ENCODE assay signal across 21 mouse cellular contexts in genomic region chr12:72679635-72680034, GRCm38 (mm10). TPM values are rescaled to one million over a fixed set of nuclear protein-coding genes. Genes with fewer than 3 reads are reported as not detected.
A peak's percentile ranks its signal among the peaks of the same experiment; 100 is the strongest.
DNase-seq lines count a peak whose midpoint lies in the region; ATAC-seq and TF ChIP-seq lines count a peak whose summit lies in the region.
"Had no signal": no experiment of that assay in that cellular context is flagged by ENCODE, and none has a peak within 500 bp of the region (broad histone marks: within the 10 kb centered on the region; RNA-seq: fewer than 3 reads in every experiment).

No protein-coding gene starts in this region.

- H3K27me3 ChIP-seq in intestine, postnatal 0 days (replicated peaks; ENCODE audit: control insufficient read depth, insufficient read depth, low read length) = no peaks in the 10 kb centered on the region
- no peaks in the 10 kb centered on the region for H3K27me3 ChIP-seq in intestine, embryonic 15.5 days (replicated peaks)
- no peaks in the 10 kb centered on the region for H3K27me3 ChIP-seq in midbrain, postnatal 0 days (ENCODE audit: insufficient read depth, low read length)
- no peaks in the 10 kb centered on the region for H3K27me3 ChIP-seq in midbrain, embryonic 15.5 days (replicated peaks)
- H3K27me3 ChIP-seq in hindbrain, embryonic 10.5 days (ENCODE audit: insufficient read depth, poor library complexity, severe bottlenecking) = no peaks in the 10 kb centered on the region
- H3K27me3 ChIP-seq: heart, embryonic 13.5 days; limb, embryonic 13.5 days had no signal

- peak; percentile 31; the same call in 1 of the 2 replicates for TF ChIP-seq CTCF in intestine, postnatal 0 days (IDR thresholded peaks at IDR 0.05; ENCODE audit: low read depth)
- peak; percentile 42 for TF ChIP-seq CTCF in midbrain, postnatal 0 days (IDR thresholded peaks at IDR 0.05)

- no peak for DNase-seq in midbrain, postnatal 0 days (ENCODE audit: low spot score)
- peak; percentile 47 for DNase-seq in ZHBTc4 (ENCODE audit: low read depth, low spot score)
- no peak for DNase-seq in embryo, embryonic 9.5 days (ENCODE audit: extremely low spot score)
- no peak for DNase-seq in hindbrain, embryonic 10.5 days (ENCODE audit: low spot score)
- DNase-seq: cerebellum, adult 11-12 months; kidney, adult 11 months; kidney, postnatal 4 days had no signal

- H3K4me3 ChIP-seq in intestine, postnatal 0 days (ENCODE audit: low read depth, low read length) = no peak overlapping the region
- no peak overlapping the region for H3K4me3 ChIP-seq in intestine, embryonic 15.5 days (replicated peaks)
- no peak overlapping the region for H3K4me3 ChIP-seq in midbrain, postnatal 0 days (ENCODE audit: low read depth, low read length)
- H3K4me3 ChIP-seq in midbrain, embryonic 15.5 days = no peak overlapping the region
- H3K4me3 ChIP-seq in hindbrain, embryonic 10.5 days = no peak overlapping the region
- H3K4me3 ChIP-seq: heart, embryonic 13.5 days; limb, embryonic 13.5 days had no signal

- H3K9me3 ChIP-seq in intestine, postnatal 0 days (ENCODE audit: control insufficient read depth) = no peaks in the 10 kb centered on the region
- no peaks in the 10 kb centered on the region for H3K9me3 ChIP-seq in intestine, embryonic 15.5 days
- H3K9me3 ChIP-seq in midbrain, postnatal 0 days (ENCODE audit: low read length) = no peaks in the 10 kb centered on the region
- no peaks in the 10 kb centered on the region for H3K9me3 ChIP-seq in midbrain, embryonic 15.5 days
- no peaks in the 10 kb centered on the region for H3K9me3 ChIP-seq in hindbrain, embryonic 10.5 days
- H3K9me3 ChIP-seq: heart, embryonic 13.5 days; limb, embryonic 13.5 days had no signal

- no peak overlapping the region for H3K27ac ChIP-seq in intestine, postnatal 0 days (ENCODE audit: low read depth, low read length)
- no peak overlapping the region for H3K27ac ChIP-seq in intestine, embryonic 15.5 days
- no peak overlapping the region for H3K27ac ChIP-seq in midbrain, postnatal 0 days (ENCODE audit: low read depth, low read length)
- no peak overlapping the region for H3K27ac ChIP-seq in midbrain, embryonic 15.5 days
- no peak overlapping the region for H3K27ac ChIP-seq in hindbrain, embryonic 10.5 days
- H3K27ac ChIP-seq: heart, embryonic 13.5 days; limb, embryonic 13.5 days had no signal

- no peaks in the 10 kb centered on the region for H3K36me3 ChIP-seq in intestine, postnatal 0 days (ENCODE audit: control insufficient read depth, insufficient read depth)
- H3K36me3 ChIP-seq in intestine, embryonic 15.5 days = no peaks in the 10 kb centered on the region
- no peaks in the 10 kb centered on the region for H3K36me3 ChIP-seq in midbrain, postnatal 0 days (ENCODE audit: insufficient read depth, low read length)
- H3K36me3 ChIP-seq in midbrain, embryonic 15.5 days (replicated peaks) = no peaks in the 10 kb centered on the region
- no peaks in the 10 kb centered on the region for H3K36me3 ChIP-seq in hindbrain, embryonic 10.5 days
- H3K36me3 ChIP-seq: heart, embryonic 13.5 days; limb, embryonic 13.5 days had no signal

- H3K4me2 ChIP-seq in intestine, postnatal 0 days (replicated peaks; ENCODE audit: low read depth) = no peak overlapping the region
- no peak overlapping the region for H3K4me2 ChIP-seq in intestine, embryonic 15.5 days (replicated peaks)
- no peak overlapping the region for H3K4me2 ChIP-seq in midbrain, postnatal 0 days (ENCODE audit: low read depth, low read length, poor library complexity, severe bottlenecking)
- no peak overlapping the region for H3K4me2 ChIP-seq in midbrain, embryonic 15.5 days
- H3K4me2 ChIP-seq: heart, embryonic 13.5 days; limb, embryonic 13.5 days had no signal

- H3K4me1 ChIP-seq in intestine, postnatal 0 days (replicated peaks; ENCODE audit: control insufficient read depth, insufficient read depth, low read length) = no peaks in the 10 kb centered on the region
- H3K4me1 ChIP-seq in intestine, embryonic 15.5 days (replicated peaks) = no peaks in the 10 kb centered on the region
- no peaks in the 10 kb centered on the region for H3K4me1 ChIP-seq in midbrain, postnatal 0 days (ENCODE audit: insufficient read depth, low read length)
- H3K4me1 ChIP-seq in midbrain, embryonic 15.5 days = no peaks in the 10 kb centered on the region
- H3K4me1 ChIP-seq in hindbrain, embryonic 10.5 days (replicated peaks) = no peaks in the 10 kb centered on the region

- 70% methylated on average over 3 of the region's 3 CpGs for WGBS in intestine, postnatal 0 days
- WGBS in intestine, embryonic 15.5 days = 79% methylated on average over 3 of the region's 3 CpGs
- WGBS in midbrain, postnatal 0 days = 86% methylated on average over 3 of the region's 3 CpGs
- 78% methylated on average over 3 of the region's 3 CpGs for WGBS in midbrain, embryonic 15.5 days
- 77% methylated on average over 3 of the region's 3 CpGs for WGBS in hindbrain, embryonic 10.5 days

- no peak overlapping the region for H3K9ac ChIP-seq in intestine, postnatal 0 days (ENCODE audit: low read depth, low read length)
- no peak overlapping the region for H3K9ac ChIP-seq in intestine, embryonic 15.5 days
- no peak overlapping the region for H3K9ac ChIP-seq in midbrain, postnatal 0 days (replicated peaks; ENCODE audit: low read length, poor library complexity, severe bottlenecking)
- no peak overlapping the region for H3K9ac ChIP-seq in midbrain, embryonic 15.5 days
- H3K9ac ChIP-seq: heart, embryonic 13.5 days; limb, embryonic 13.5 days had no signal

- no peak for ATAC-seq in intestine, postnatal 0 days
- no peak for ATAC-seq in intestine, embryonic 15.5 days
- ATAC-seq in midbrain, postnatal 0 days (ENCODE audit: low FRiP score) = no peak
- ATAC-seq in midbrain, embryonic 15.5 days (replicated peaks) = no peak
- ATAC-seq: activated CD4-positive, CD25-positive, alpha-beta regulatory T cell, adult 4 months; forebrain, embryonic 14.5 days had no signal

RNA-seq across cellular contexts. Expression of gene Dhrs7, which starts 14.9 kb away (rescaled TPM):
- polyA plus RNA-seq in intestine, postnatal 0 days (2015; fragmentation: Nextera tagmentation; extraction: Ambion mirVana) = 75.4 and 79.3 TPM in 2 replicates
- polyA plus RNA-seq in intestine, embryonic 15.5 days (2015; fragmentation: Nextera tagmentation; extraction: Ambion mirVana) = 37.6 and 49.3 TPM in 2 replicates
- total RNA-seq in midbrain, postnatal 0 days (2014; rRNA removed) = 10.5 and 12.3 TPM in 2 replicates
- polyA plus RNA-seq in midbrain, postnatal 0 days (2015; fragmentation: Nextera tagmentation; extraction: Ambion mirVana) = 26.3 and 28.5 TPM in 2 replicates
- polyA plus RNA-seq in midbrain, embryonic 15.5 days (2015; fragmentation: Nextera tagmentation; extraction: Ambion mirVana) = 15.1 and 16.6 TPM in 2 replicates
- polyA plus RNA-seq in hindbrain, embryonic 10.5 days (2016; fragmentation: Nextera tagmentation; extraction: Ambion mirVana) = 7.5 and 10.1 TPM in 2 replicates

RNA-seq across cellular contexts. Expression of gene Gm4756, which starts 30.2 kb away (rescaled TPM):
- polyA plus RNA-seq in intestine, postnatal 0 days (2015; fragmentation: Nextera tagmentation; extraction: Ambion mirVana) = not detected in 2 replicates
- 0.14 TPM in 1 of 2 replicates, not detected in the other for polyA plus RNA-seq in intestine, embryonic 15.5 days (2015; fragmentation: Nextera tagmentation; extraction: Ambion mirVana)
- total RNA-seq in midbrain, postnatal 0 days (2014; rRNA removed) = not detected in 2 replicates
- polyA plus RNA-seq in midbrain, postnatal 0 days (2015; fragmentation: Nextera tagmentation; extraction: Ambion mirVana) = not detected in 2 replicates
- polyA plus RNA-seq in midbrain, embryonic 15.5 days (2015; fragmentation: Nextera tagmentation; extraction: Ambion mirVana) = not detected in 2 replicates
- not detected in 2 replicates for polyA plus RNA-seq in hindbrain, embryonic 10.5 days (2016; fragmentation: Nextera tagmentation; extraction: Ambion mirVana)
- total RNA-seq: adrenal gland, postnatal 4 days; gastrocnemius, adult 18-20 months had no signal
- polyA plus RNA-seq: activated CD4-positive, CD25-positive, alpha-beta regulatory T cell, adult 4 months; cortical plate, adult 2 months; forebrain, embryonic 14.5 days; heart, embryonic 13.5 days; hindbrain, embryonic 11.5 days; limb, embryonic 13.5 days; neural tube, embryonic 14.5 days; spleen, adult 2 months; testis, adult 2 months had no signal
